Mouse (Mus musculus): ENCODE data around the gene Gm47985. TPM values are rescaled to one million over a fixed set of nuclear protein-coding genes. Genes with fewer than 3 reads are reported as not detected.

The Gm47985 gene
- total RNA-seq, 1 experiment from 2014 or later = 0.69 TPM

GRCm38 (mm10) chr1:151216417-151216816, 34.1 kb downstream of the Gm47985 start:
- ATAC-seq (replicated peaks; ENCODE audit: low read depth, poor library complexity, severe bottlenecking) = no peak

DNA sequence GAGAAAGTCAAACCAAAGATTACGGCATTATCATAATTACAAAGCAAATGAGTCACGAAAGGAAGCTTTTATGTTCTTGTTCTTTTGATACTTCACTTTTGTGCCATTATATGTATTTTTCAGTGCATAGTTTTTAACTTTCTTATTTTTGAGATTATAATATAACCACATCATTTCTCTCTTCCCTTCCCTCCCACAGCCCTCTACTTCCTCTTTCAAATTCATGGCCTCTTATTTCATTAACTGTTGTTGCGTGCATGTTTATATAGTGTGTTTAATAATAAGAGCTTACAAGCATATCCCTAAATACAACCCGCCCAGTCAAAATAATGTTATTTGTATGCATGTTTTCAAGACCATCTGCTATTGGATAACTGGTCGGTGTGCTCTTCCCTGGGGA, 36.7 kb downstream of the Gm47985 start:
- ATAC-seq (replicated peaks; ENCODE audit: low read depth, poor library complexity, severe bottlenecking) = peak; percentile 57; the same call in 1 of the 2 replicates

- no peak for ATAC-seq (replicated peaks; ENCODE audit: low read depth, poor library complexity, severe bottlenecking)
Measured at GRCm38 (mm10) chr1:151220098-151220497, 37.8 kb downstream of the Gm47985 start.

DNA sequence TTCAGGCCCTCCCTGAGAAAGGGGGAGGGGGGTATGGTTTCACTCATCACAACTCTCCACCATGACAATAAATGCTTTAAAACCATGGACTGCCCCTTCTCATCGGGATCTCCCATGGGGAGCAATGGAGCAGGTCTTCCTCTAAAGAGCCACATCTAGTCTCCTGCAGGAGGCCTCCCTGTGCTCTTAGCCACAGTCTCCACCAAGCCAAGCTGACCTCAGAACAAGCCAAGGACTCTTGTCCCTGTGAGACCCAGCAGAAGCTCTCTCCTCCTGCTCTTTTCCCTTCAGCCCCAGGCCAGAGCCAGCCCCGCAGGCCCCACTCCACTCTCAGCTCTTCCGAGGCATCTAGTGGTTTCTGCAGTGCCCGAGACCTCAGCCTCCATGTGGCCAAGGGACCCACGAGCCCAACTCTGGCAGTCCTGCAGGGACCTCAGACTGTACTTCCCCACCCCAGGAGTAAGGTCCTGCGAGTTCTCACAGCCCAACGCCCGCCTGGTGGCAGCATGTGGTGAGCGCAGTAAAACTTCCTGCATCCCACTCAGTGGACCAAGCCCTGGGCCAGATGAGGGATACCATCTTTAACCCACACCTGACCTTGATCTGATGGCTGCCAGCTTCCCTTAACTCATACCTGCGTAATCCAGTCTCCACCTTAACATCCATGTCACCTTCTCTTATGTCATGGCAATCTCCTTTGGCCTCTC, 40.4 kb downstream of the Gm47985 start:
- 0 out of 2 replicates have a peak, but pooled peaks have one; percentile 39 for ATAC-seq (replicated peaks; ENCODE audit: low read depth, poor library complexity, severe bottlenecking)

GRCm38 (mm10) chr1:151223377-151223776, 41.0 kb downstream of the Gm47985 start:
- ATAC-seq (replicated peaks; ENCODE audit: low read depth, poor library complexity, severe bottlenecking) = no peak

GRCm38 (mm10) chr1:151224536-151224935, 42.2 kb downstream of the Gm47985 start:
- ATAC-seq (replicated peaks; ENCODE audit: low read depth, poor library complexity, severe bottlenecking) = no peak

GRCm38 (mm10) chr1:151227506-151227905, 45.2 kb downstream of the Gm47985 start:
- 0 out of 2 replicates have a peak, but pooled peaks have one; percentile 25 for ATAC-seq (replicated peaks; ENCODE audit: low read depth, poor library complexity, severe bottlenecking)

DNA sequence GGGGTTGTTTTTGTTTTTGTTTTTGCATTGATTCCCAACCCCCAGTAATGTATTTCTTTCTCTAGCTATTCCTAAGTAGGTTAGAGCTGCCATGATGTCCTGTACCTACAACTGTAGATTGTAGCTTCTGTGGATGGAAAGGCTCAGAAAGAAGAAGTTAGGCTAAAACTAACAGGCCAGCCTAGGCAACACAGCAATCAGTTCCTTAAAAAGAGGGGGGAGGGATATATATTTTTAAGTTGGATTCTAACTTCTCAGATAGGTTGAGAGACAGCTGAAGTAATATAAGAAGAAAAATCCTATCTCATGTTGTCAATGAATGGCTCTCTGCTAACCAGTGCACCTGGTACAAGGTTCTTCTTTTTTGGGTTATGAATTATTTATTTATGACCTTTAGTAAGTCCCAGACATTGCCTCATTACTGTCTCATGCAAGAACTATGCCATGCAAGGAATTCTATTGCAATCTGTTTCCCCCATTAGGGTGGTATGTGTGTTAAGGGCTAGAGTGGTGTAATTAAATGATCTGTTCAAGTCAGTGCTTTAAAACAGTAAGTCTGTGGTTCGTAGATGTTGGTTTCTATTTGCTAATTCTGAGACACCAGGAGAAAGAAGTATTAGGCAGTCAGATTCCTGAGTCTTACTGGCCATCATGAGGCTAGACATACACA, 46.1 kb downstream of the Gm47985 start:
- peak; percentile 69 for ATAC-seq (replicated peaks; ENCODE audit: low read depth, poor library complexity, severe bottlenecking)

- ATAC-seq (replicated peaks; ENCODE audit: low read depth, poor library complexity, severe bottlenecking) = no peak
Measured at GRCm38 (mm10) chr1:151232346-151232745, 50.0 kb downstream of the Gm47985 start.

DNA sequence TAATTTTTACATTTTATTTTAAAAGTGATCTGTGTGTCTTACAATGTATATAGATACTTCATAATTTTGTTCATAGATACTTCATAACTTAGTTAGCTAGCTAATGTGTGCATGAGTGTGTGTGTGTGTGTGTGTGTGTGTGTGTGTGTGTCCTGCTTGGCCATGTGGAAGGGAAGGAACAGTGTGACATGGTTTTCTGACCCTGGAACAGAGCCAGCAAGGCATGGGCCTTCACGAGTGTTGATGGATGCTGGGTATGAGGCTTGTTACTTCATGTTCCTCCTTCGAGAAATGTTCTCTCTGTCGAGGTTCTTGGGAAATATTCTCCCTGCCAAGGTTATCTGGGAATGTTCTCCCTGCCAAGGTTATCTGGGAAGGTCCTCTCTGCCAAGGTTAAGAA, 51.4 kb downstream of the Gm47985 start:
- ATAC-seq (replicated peaks; ENCODE audit: low read depth, poor library complexity, severe bottlenecking) = no peak

Other genes with a start within 250 kb of the Gm47985 start
- gene Hmcn1, start 189.1 kb upstream of the Gm47985 start, total RNA-seq (2017) = not detected in 2 replicates
- not detected in 2 replicates for gene Gm8947, start 9.8 kb downstream of the Gm47985 start, total RNA-seq (2017)
- not detected in 2 replicates for gene Gm47995, start 15.9 kb downstream of the Gm47985 start, total RNA-seq (2017)
- gene 3110040M04Rik, start 21.6 kb downstream of the Gm47985 start, total RNA-seq (2017) = not detected in 2 replicates
- gene Gm47996, start 27.6 kb downstream of the Gm47985 start, total RNA-seq (2017) = 1.6 and 4.8 TPM in 2 replicates
- gene Ivns1abp, start 161.9 kb downstream of the Gm47985 start, total RNA-seq (2017) = 467 and 489 TPM in 2 replicates
- gene Swt1, start 245.9 kb downstream of the Gm47985 start, total RNA-seq (2017) = 26.3 and 31.0 TPM in 2 replicates
- 26.3 and 28.6 TPM in 2 replicates for gene Trmt1l, start 246.0 kb downstream of the Gm47985 start, total RNA-seq (2017)

Data from common myeloid progenitor, adult 5-6 weeks (primary cell).